In the genomic region with DNA sequence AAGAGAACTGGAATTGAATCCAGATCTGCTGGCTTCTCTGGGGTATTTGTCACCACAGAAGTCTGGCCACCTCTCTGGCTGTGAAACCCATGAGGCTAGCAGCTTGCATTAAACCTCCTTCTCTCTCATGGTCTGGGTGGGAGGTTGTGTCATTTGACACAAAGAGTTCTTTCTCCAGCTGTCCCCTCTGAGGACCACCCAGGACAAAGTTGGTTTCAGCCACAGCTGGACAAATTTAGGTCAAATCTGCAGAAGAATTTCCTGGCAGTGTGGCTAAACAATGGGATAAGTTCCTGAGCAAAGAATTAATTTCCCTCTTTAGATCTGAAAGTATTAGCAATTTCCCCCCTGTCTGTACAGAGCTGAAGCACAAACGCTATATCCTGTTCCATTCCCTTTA, we compare ENCODE assay signal across 24 mouse cellular contexts.
DNase-seq lines count a peak whose midpoint lies in the region; ATAC-seq lines count a peak whose summit lies in the region.
"Had no signal": no experiment of that assay in that cellular context is flagged by ENCODE, and none has a peak within 500 bp of the region (broad histone marks: within the 10 kb centered on the region; RNA-seq: fewer than 3 reads in every experiment).

No protein-coding gene starts in this region.

- no peaks in the 10 kb centered on the region for H3K27me3 ChIP-seq in midbrain, embryonic 11.5 days (ENCODE audit: control insufficient read depth, insufficient read depth, low read length)
- H3K27me3 ChIP-seq in midbrain, embryonic 10.5 days (ENCODE audit: low read depth, poor library complexity, severe bottlenecking), result no peaks in the 10 kb centered on the region
- no peaks in the 10 kb centered on the region for H3K27me3 ChIP-seq in forebrain, embryonic 16.5 days (replicated peaks; ENCODE audit: control insufficient read depth, insufficient read depth, low read length)
- H3K27me3 ChIP-seq: embryonic facial prominence, embryonic 15.5 days; heart, embryonic 13.5 days; hindbrain, embryonic 12.5 days; Patski had no signal

- ATAC-seq in midbrain, embryonic 11.5 days (ENCODE audit: low FRiP score), result 0 out of 2 replicates have a peak, but pooled peaks have one; percentile 38
- ATAC-seq in forebrain, embryonic 16.5 days, result no peak
- no peak for ATAC-seq in cerebellum, adult (ENCODE audit: insufficient number of reproducible peaks, low FRiP score, low TSS enrichment)
- ATAC-seq: activated CD4-positive, CD25-positive, alpha-beta regulatory T cell, adult 4 months; forebrain, embryonic 14.5 days; hindbrain, embryonic 16.5 days; inflammation-experienced regulatory T-cells, adult 6 months; Patski had no signal

- H3K4me1 ChIP-seq in midbrain, embryonic 11.5 days (ENCODE audit: control insufficient read depth, insufficient read depth, low read length), result peaks cover 3% of the 10 kb centered on the region
- 0 out of 2 replicates have a peak, but pooled peaks cover 4% of the 10 kb centered on the region for H3K4me1 ChIP-seq in midbrain, embryonic 10.5 days
- no peaks in the 10 kb centered on the region for H3K4me1 ChIP-seq in forebrain, embryonic 16.5 days (replicated peaks; ENCODE audit: control insufficient read depth, insufficient read depth, low read length)
- H3K4me1 ChIP-seq: embryonic facial prominence, embryonic 15.5 days; hindbrain, embryonic 12.5 days had no signal

- no peak overlapping the region for H3K4me2 ChIP-seq in midbrain, embryonic 11.5 days
- H3K4me2 ChIP-seq in forebrain, embryonic 16.5 days (ENCODE audit: low read length), result no peak overlapping the region
- H3K4me2 ChIP-seq: embryonic facial prominence, embryonic 15.5 days; heart, embryonic 13.5 days; hindbrain, embryonic 12.5 days had no signal

- 33% methylated on average over 1 of the region's 1 CpGs for WGBS in midbrain, embryonic 11.5 days
- 41% methylated on average over 1 of the region's 1 CpGs for WGBS in midbrain, embryonic 10.5 days
- whole genome bisulfite sequencing in forebrain, embryonic 16.5 days, result 31% methylated on average over 1 of the region's 1 CpGs

- H3K9ac ChIP-seq in midbrain, embryonic 11.5 days (ENCODE audit: low read length), result no peak overlapping the region
- H3K9ac ChIP-seq in forebrain, embryonic 16.5 days (replicated peaks; ENCODE audit: low read depth, low read length), result no peak overlapping the region
- H3K9ac ChIP-seq: embryonic facial prominence, embryonic 15.5 days; heart, embryonic 13.5 days; hindbrain, embryonic 12.5 days had no signal

- no peak overlapping the region for H3K27ac ChIP-seq in midbrain, embryonic 11.5 days (ENCODE audit: low read depth, low read length)
- no peak overlapping the region for H3K27ac ChIP-seq in midbrain, embryonic 10.5 days (replicated peaks)
- H3K27ac ChIP-seq in forebrain, embryonic 16.5 days (ENCODE audit: low read length), result no peak overlapping the region
- H3K27ac ChIP-seq: embryonic facial prominence, embryonic 15.5 days; forebrain, embryonic 10.5 days; heart, embryonic 13.5 days; hindbrain, embryonic 12.5 days had no signal

- H3K36me3 ChIP-seq in midbrain, embryonic 11.5 days (ENCODE audit: control insufficient read depth, insufficient read depth, low read length), result no peaks in the 10 kb centered on the region
- H3K36me3 ChIP-seq in midbrain, embryonic 10.5 days, result no peaks in the 10 kb centered on the region
- H3K36me3 ChIP-seq in forebrain, embryonic 16.5 days (ENCODE audit: control insufficient read depth, insufficient read depth), result no peaks in the 10 kb centered on the region
- H3K36me3 ChIP-seq: embryonic facial prominence, embryonic 15.5 days; forebrain, embryonic 10.5 days; heart, embryonic 13.5 days; hindbrain, embryonic 12.5 days had no signal

- DNase-seq in embryo, embryonic 11 days, result peak; percentile 8
- DNase-seq in embryo, embryonic 9.5 days (ENCODE audit: extremely low spot score), result no peak
- DNase-seq in kidney, postnatal 10 days, result peak; percentile 15
- no peak for DNase-seq in kidney, postnatal 14 days
- no peak for DNase-seq in midbrain, embryonic 11.5 days (ENCODE audit: low spot score, missing footprints)
- no peak for DNase-seq in midbrain, embryonic 10.5 days (ENCODE audit: low spot score)
- DNase-seq: adrenal gland, postnatal 14 days; cerebellum, adult 18-20 months; cerebellum, adult 9-11 months; cerebellum, postnatal 36 days; gastrocnemius, postnatal 14 days; heart, postnatal 36 days had no signal

- H3K9me3 ChIP-seq in midbrain, embryonic 11.5 days (ENCODE audit: control insufficient read depth, low read length), result no peaks in the 10 kb centered on the region
- no peaks in the 10 kb centered on the region for H3K9me3 ChIP-seq in midbrain, embryonic 10.5 days (replicated peaks)
- H3K9me3 ChIP-seq in forebrain, embryonic 16.5 days (ENCODE audit: control insufficient read depth, low read length), result no peaks in the 10 kb centered on the region
- H3K9me3 ChIP-seq: embryonic facial prominence, embryonic 15.5 days; forebrain, embryonic 10.5 days; heart, embryonic 13.5 days; hindbrain, embryonic 12.5 days had no signal

- no peak overlapping the region for H3K4me3 ChIP-seq in midbrain, embryonic 11.5 days (ENCODE audit: low read depth, low read length)
- no peak overlapping the region for H3K4me3 ChIP-seq in midbrain, embryonic 10.5 days
- H3K4me3 ChIP-seq in forebrain, embryonic 16.5 days (replicated peaks; ENCODE audit: low read length), result no peak overlapping the region
- H3K4me3 ChIP-seq: embryonic facial prominence, embryonic 15.5 days; erythroblast, embryonic 14.5 days; forebrain, embryonic 10.5 days; heart, embryonic 13.5 days; hindbrain, embryonic 12.5 days had no signal

Comparison
In these comparisons a context has a peak if more than half of its experiments do, and no peak if none do; other contexts are left out.
1. DNase-seq: peak in embryo, embryonic 11 days (single experiment) and kidney, postnatal 10 days (single experiment); none in embryo, embryonic 9.5 days (single experiment), kidney, postnatal 14 days (single experiment), midbrain, embryonic 11.5 days (single experiment) and midbrain, embryonic 10.5 days (single experiment).